Mouse (Mus musculus) cerebellum, adult 18-20 months (tissue): ENCODE data around the gene Abcc6.
A peak's percentile ranks its signal among the peaks of the same experiment; 100 is the strongest.

Experiments used
- DNase-seq, 2 experiments: peaks; one replicate each; pipeline ENCODE4 v3.0.0; 2021

Gene Abcc6

DNA sequence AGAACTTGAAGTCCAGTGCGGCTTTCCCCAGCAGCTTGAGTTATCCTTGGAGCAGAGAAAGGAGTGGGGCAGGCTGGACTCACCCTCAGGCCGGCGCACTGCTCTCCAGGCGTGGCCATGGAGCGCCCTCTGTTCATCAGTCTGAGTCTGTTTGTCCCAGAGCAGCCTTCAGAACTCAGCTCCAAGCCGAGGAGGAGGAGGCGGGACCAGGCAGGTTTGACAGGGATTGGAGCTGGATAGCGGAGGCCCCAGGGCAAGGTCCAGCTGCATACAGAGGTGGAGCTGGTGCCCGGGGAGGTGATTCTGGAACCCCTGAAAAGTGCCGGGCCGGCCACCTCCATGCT, at the start of gene Abcc6:
Gene Abcc6 (minus strand): TSS at position 158 of the 344 bp plus-strand sequence.
- DNase-seq = no peak

GRCm38 (mm10) chr7:46077675-46078074, 47.6 kb upstream of the Abcc6 start:
- no peak for DNase-seq

DNA sequence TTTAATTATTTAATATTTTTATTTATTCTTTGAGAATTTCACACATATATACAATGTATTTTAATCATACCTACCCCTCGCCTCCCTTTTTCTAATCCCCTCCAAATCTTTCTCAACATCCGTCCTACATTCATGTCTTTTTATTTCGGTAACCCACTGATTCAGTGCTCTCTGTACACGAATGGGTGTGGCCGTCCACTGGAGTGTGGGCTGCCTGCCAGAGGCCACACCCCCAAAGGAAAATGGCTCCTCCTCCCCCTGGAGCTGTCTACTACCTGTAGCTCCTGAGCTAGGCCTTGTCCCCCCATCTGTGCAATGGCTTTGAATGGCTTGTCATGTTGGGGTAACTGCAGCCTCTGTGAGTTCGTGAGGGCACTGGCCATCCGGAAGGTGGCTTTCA, 46.7 kb upstream of the Abcc6 start:
- DNase-seq = no peak

DNA sequence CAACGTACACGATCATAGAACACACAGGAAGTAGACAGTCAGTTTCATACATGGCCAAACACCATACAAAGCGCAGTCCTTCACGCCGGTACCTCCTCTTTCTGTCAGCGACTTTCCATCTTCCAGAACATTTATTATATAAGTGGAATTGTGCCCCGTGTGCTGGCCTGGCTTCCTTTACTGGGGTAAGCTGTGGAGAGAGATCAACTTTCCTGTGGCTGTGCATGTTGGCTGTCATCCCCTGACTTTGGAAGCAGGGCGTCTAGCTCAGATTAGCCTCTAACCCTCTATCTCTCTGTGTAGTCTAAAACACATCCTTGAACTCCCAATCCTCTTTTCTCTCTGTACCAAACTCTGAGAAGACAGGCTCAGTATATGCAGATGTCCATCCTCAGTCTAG, 38.7 kb upstream of the Abcc6 start:
- no peak for DNase-seq

DNA sequence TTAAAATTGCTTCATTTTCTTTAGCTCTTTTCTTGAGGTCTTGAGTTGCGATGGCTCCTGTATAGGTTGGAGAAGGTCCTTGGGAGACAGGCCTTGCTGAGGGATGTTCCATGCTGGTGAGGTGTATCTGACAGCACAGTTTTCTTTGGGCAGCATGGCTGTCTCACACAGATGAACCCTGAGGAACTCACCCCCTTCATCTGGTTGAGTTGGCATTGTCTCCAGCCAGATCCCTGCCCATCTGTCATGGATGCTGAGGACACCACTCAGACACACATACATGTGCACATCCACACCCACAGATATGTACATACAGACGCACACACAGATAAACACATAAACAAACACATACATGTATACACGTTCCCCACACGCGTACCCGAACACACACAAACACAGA, 33.2 kb upstream of the Abcc6 start:
- DNase-seq = no peak

GRCm38 (mm10) chr7:46061614-46062013, 31.5 kb upstream of the Abcc6 start:
- DNase-seq = no peak

- no peak for DNase-seq
These were observed 30.6 kb upstream of the Abcc6 start for GRCm38 (mm10) chr7:46060688-46061087.

DNA sequence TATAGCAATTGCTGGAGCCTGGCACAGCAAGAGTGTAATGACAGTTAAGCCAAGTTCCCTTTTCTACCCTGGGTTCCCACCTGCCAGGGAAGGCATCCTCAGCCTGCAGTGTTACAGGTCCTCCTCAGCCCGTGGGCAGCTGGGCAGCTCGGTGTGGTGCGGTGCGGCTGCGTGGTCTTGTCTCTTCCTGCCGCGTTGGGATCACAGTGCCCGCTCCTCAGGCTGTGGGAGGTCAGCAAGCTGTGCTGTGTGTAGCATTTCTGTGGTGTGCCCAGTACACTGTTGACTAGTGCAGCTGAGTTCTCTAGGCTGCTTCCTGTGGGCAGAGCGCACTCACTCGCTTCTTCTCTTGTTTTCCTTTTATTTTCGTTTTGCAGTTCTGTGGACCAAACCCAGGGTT, 28.8 kb upstream of the Abcc6 start:
- DNase-seq = no peak

- no peak for DNase-seq
These were observed 23.5 kb upstream of the Abcc6 start for GRCm38 (mm10) chr7:46053566-46053965.

DNA sequence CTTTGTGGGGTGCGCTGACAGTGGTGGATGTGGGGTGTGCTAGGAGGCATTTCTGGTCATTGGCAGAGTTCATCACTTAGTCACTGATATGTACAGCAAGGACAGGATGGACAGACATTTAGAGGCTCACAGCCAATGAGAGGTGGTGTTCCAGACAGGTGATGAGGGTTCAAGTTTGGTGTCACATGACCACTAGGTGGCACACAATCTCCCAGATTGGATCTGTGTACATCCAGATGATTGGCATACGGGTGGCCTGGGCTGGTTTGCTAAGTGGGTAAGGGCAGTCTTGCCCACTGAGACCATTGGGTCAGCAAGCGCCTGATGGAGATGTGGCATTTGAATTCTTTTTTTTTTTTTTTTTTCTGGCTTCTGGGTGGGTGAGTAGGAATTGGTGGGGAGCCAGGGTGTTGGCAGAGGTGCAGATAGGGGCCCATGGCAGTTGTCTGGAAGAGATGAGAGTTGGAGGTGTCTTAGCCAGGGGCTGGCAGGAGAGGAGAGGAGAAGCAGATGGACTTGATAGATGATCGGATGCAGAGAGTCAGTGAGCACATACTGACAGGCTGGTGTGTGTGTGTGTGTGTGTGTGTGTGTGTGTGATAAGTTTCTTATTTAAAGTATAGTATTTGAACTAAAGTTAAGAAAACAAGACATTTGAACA, 22.2 kb upstream of the Abcc6 start:
- peak; percentile 30 to 42 for DNase-seq

DNA sequence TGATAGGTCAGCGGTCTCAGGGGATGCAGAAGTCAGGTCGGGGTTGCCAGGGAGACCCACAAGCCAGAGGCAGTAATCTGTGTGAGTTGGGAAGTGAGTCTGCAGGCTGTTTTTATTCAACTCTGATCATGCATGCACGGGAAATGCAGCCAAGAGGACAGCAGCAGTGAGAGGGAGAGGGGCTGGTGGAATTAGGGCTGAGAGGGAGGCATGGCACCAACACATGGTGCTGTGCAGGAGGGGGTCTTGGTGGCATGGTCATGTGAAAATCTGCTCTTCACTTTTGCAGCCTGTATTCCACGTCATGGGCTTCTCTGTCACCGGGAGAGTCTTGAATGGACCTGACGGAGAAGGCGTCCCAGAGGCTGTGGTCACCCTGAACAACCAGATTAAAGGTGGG, 19.9 kb upstream of the Abcc6 start:
- no peak for DNase-seq

DNA sequence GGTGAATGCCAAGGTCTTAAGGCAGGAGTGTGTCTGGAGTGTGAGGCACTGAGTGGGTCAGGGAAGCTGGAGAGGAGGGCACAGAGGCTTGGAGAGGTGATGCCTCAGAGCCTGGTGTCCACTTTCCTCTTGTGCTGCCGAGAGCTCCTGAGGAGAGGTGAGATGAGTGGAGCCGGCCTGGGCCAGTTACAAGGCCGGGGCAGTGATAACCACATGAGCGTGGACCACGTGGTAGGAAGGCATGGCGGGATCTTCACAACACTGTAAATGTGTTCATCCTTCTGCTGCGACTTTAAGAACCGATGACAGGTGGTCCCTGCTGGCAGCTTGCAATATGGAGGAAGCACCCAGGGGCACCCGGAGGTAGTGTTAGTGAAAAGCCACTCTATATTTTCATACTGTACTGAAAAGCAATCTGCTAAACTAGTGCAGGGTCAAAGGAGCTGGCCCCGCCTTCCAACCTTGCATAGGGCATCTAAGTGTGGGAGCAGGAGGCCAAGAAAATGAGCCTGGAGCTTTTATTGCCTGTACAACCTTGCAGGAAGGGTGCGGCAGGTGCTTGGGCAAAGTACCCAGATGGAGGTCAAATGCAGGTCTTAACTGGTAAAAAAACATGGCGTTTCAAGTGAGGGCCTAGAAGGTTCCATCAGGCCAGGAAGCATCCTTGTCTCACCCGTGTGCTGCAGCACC, 17.9 kb upstream of the Abcc6 start:
- no peak for DNase-seq

DNA sequence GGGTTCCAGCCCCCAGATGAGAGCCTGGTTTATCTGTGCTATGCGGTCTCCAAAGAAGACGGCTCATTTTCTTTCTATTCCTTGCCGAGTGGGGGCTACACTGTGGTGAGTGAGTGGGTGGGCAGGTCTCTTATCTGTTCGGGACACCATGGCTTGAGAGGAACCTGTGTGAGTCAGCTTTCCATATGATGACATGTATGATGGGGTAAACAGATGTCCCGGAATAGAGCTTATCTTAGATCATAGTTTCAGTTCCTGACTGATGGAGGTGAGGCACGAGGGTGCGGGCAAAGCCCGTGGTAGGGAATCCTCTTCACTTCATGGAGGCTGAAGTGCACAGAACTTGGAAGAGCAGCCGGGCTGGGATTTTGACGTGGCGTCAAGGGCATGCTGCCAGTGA, 15.8 kb upstream of the Abcc6 start:
- DNase-seq = no peak

DNA sequence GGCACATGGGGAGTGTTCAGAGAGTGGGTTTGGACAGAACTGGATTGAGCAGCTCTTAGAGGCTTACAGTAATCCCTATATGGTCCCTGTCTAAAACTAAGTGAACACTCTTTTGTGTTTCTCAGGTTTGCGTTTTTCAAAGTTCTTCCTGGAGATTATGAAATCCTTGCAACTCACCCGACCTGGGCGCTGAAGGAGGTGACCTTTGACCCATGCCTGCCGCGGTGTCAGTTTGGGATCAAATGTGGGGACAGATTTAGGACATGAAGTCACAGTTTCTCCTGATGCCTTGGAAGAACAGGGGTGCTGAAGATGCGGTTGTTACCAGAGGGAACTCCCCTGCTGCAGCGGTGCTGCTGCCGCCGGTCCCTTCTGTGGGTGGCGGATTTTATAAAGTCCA, 14.0 kb upstream of the Abcc6 start:
- no peak for DNase-seq

DNA sequence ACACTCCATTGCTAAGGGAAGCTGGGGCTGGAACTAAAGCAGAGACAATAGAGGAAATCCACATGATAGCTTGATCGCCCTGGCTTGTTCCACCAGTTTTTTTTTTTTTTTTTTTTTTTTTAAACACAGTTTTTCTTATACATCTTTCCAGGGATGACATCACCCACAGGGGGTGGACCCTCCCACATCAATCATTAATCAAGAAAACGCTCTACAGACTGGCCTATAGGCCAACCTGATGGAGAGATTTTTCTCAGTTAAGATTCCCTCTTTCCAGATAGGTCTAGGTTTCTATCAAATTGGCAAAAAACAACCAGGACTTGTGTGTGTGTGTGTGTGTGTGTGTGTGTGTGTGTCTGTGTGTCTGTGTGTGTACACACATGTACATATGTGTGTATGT, 9.8 kb upstream of the Abcc6 start:
- DNase-seq = no peak

DNA sequence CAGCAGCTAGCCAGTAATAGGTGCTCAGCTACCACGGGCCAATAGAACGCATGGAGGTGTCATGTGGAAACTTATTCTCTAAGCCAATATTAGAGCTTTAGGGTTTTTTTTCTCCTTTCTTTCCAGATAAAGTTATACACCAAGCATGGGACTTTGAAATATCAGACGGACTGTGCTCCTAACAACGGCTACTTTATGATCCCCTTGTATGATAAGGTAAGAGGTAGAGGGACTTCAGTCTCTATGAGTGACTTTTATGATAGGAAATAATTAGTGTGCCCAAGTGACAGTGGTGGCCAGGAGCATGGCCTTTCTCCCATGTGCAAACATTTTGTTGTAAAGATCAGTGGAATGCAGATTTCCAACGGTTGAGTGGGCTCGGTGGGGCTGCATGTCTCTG, 7.3 kb upstream of the Abcc6 start:
- no peak for DNase-seq

DNA sequence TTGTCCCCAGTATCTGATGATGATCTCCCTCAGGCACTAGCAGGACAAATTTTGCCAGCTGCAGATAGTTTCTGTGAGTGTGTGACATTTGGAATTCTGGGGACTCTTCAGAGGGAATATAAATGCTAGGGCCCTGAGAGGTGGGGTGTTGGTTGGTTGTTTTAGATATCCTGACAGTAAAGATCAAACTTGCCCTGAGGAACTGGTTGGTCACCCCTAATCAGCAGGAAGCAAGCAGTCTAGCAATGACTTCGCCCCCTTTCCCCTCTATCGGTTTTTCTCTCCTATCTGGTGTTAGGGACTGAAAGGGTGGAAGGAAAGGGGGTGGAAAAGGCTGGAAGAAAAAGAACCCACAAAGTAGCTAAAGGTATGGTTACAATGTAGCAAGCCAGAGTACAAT, 5.4 kb upstream of the Abcc6 start:
- no peak for DNase-seq

GRCm38 (mm10) chr7:46034991-46035390, 4.9 kb upstream of the Abcc6 start:
- DNase-seq = no peak

GRCm38 (mm10) chr7:46033870-46034337, 3.8 kb upstream of the Abcc6 start:
- no peak for DNase-seq

DNA sequence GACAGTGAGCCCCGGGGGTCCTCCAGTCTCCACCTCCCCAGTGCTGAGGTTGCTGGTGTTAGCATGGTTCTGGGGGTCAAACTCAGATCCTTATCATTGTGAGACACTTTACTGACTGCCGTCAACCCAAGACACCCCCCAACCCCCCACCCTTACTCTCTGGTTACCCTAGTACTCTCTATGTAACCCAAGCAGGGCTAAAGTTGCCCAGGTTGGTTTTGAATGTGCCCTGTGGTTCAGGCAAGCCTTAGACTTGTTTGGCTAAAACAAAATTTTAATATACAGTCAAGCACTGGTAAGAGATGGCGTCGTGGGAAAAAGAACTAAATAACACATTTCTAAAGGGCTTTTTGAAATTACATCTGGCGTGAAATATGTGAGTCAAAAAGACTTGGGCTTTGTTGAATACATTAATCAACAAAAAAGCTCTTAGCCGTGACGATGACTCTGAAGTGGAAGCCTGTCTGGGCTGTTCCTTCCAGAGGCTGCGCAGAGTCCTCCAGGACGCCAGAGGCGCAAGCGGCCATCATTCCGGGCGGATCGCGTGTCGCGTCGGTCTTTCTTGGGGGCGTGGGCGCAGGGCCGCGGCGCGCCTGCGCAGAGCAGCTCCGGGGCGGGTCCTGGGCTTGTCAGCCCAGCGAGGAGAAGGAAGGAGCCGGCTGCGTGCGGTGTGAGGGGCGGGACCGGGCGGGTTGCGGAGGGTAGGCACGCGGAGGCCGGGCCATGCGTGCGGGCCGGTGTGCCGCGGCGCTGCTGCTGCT, 3.2 kb upstream of the Abcc6 start, which contains the start of gene Nomo1:
Gene Nomo1 (plus strand): TSS at position 590 of the 761 bp plus-strand sequence.
- DNase-seq = peak; percentile 94 to 99

DNA sequence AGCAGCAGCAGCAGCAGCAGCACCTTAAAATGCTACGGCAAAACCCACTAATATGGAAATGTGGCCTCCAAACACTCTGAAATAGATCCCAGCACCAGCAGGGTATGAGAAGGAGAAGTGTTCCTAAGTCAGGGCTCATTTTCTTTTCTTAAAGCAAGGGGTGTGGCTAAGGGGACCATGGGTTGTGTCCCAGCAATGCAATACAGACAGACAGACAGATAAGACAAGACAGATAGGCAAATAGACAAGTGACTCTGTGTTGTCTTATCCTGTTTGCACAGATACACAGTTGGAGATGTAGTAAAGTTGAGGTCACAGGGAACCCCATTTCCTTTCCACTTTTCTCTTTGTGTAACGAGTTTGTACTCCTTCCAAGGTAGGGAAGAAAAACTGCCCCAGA, 973 bp upstream of the Abcc6 start:
- no peak for DNase-seq

DNA sequence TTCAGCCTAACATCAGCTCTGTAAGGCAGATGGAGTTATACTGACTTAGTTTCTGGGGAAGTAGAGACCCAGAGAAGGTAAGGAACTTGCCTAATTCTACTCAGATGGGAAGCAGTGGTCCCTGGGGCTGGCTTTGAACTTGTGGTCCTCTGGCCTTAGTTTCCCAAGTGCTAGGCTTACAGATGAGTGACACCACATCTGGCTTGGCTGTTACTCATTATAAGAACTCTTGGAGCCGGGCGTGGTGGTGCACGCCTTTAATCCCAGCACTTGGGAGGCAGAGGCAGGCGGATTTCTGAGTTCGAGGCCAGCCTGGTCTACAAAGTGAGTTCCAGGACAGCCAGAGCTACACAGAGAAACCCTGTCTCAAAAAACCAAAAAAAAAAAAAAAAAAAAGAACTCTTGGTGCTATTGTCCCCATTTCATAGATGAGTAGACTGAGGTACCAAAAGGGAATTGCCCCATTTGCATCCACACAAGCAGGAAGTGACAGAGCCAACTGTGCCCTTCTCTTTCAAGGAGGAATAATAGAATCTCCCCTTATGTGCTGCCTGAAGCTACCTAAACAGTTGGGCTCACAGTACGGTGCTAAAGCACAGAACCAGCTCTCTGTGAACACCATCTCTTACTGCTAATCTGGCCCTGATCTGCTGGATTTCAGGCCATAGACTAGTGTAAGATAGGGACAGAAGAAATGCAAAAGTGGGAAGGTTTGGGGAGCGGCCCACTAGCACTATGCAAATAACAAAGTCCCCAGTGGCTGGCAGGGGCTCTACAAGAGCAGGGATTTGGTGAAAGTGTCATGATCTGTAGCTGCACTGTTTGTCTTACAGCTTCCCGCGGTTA, 580 bp downstream of the Abcc6 start:
- no peak for DNase-seq

GRCm38 (mm10) chr7:46028681-46029080, 1.4 kb downstream of the Abcc6 start:
- no peak for DNase-seq
